ENCODE assay signal across 10 mouse cellular contexts in genomic region chr1:84885174-84885573, GRCm38 (mm10). TPM values are rescaled to one million over a fixed set of nuclear protein-coding genes. Genes with fewer than 3 reads are reported as not detected.
DNase-seq lines count a peak whose midpoint lies in the region; ATAC-seq and TF ChIP-seq lines count a peak whose summit lies in the region.
"Had no signal": no experiment of that assay in that cellular context is flagged by ENCODE, and none has a peak within 500 bp of the region (broad histone marks: within the 10 kb centered on the region; RNA-seq: fewer than 3 reads in every experiment).

No protein-coding gene starts in this region.

- H3K4me1 ChIP-seq in hindbrain, postnatal 0 days (ENCODE audit: insufficient read depth, low read length) = no peaks in the 10 kb centered on the region
- H3K4me1 ChIP-seq in hindbrain, embryonic 13.5 days (replicated peaks) = peaks cover 15% of the 10 kb centered on the region
- H3K4me1 ChIP-seq in thymus, adult 2 months (replicated peaks; ENCODE audit: control insufficient read depth, insufficient read depth, low read length) = no peaks in the 10 kb centered on the region

- H3K4me3 ChIP-seq in hindbrain, postnatal 0 days (ENCODE audit: low read length) = no peak overlapping the region
- no peak overlapping the region for H3K4me3 ChIP-seq in hindbrain, embryonic 13.5 days
- no peak overlapping the region for H3K4me3 ChIP-seq in thymus, adult 2 months (ENCODE audit: control insufficient read depth, insufficient read depth, low read length)
- H3K4me3 ChIP-seq: midbrain, embryonic 15.5 days had no signal

- H3K4me2 ChIP-seq in hindbrain, postnatal 0 days (ENCODE audit: low read depth, low read length) = no peak overlapping the region
- no peak overlapping the region for H3K4me2 ChIP-seq in hindbrain, embryonic 13.5 days
- H3K4me2 ChIP-seq: midbrain, embryonic 15.5 days had no signal

- no peak for ATAC-seq in hindbrain, postnatal 0 days
- ATAC-seq in hindbrain, embryonic 13.5 days (ENCODE audit: low FRiP score) = no peak
- ATAC-seq: midbrain, embryonic 15.5 days had no signal

- 83% methylated on average over 3 of the region's 3 CpGs for WGBS in hindbrain, postnatal 0 days
- 89% methylated on average over 3 of the region's 3 CpGs for WGBS in hindbrain, embryonic 13.5 days
- WGBS in thymus, adult 2 months = 89% methylated on average over 3 of the region's 3 CpGs

- H3K9ac ChIP-seq in hindbrain, postnatal 0 days (replicated peaks; ENCODE audit: low read length) = no peak overlapping the region
- no peak overlapping the region for H3K9ac ChIP-seq in hindbrain, embryonic 13.5 days
- H3K9ac ChIP-seq: midbrain, embryonic 15.5 days had no signal

- no peak overlapping the region for H3K27ac ChIP-seq in hindbrain, postnatal 0 days
- H3K27ac ChIP-seq in hindbrain, embryonic 13.5 days = no peak overlapping the region
- H3K27ac ChIP-seq in thymus, adult 2 months (ENCODE audit: control insufficient read depth, insufficient read depth, low read length) = no peak overlapping the region
- H3K27ac ChIP-seq: midbrain, embryonic 15.5 days had no signal

- TF ChIP-seq POLR2A in thymus, adult 2 months (IDR thresholded peaks at IDR 0.05; ENCODE audit: control insufficient read depth, extremely low read depth, insufficient read depth, low read length, poor library complexity) = no peak
- no peak for TF ChIP-seq POLR2A in brain, embryonic 14.5 days (IDR thresholded peaks at IDR 0.05; ENCODE audit: borderline replicate concordance, extremely low read depth, insufficient read depth, insufficient read length, poor library complexity, severe bottlenecking)

- H3K27me3 ChIP-seq in hindbrain, postnatal 0 days (ENCODE audit: insufficient read depth, low read length) = no peaks in the 10 kb centered on the region
- H3K27me3 ChIP-seq in hindbrain, embryonic 13.5 days = no peaks in the 10 kb centered on the region
- no peaks in the 10 kb centered on the region for H3K27me3 ChIP-seq in thymus, adult 2 months (ENCODE audit: control insufficient read depth, insufficient read depth, low read length)
- H3K27me3 ChIP-seq: midbrain, embryonic 15.5 days had no signal

- TF ChIP-seq CTCF in hindbrain, postnatal 0 days (IDR thresholded peaks at IDR 0.05; ENCODE audit: low read depth) = peak; percentile 25; the same call in 1 of the 2 replicates
- TF ChIP-seq CTCF in thymus, adult 2 months (IDR thresholded peaks at IDR 0.05; ENCODE audit: borderline replicate concordance, control insufficient read depth, extremely low read depth, insufficient read depth, low read length, poor library complexity) = no peak
- 0 out of 2 replicates have a peak, but pooled peaks have one; percentile 6 for TF ChIP-seq CTCF in brain, embryonic 14.5 days (IDR thresholded peaks at IDR 0.05; ENCODE audit: borderline replicate concordance, extremely low read depth, insufficient read depth, insufficient read length)

- DNase-seq in hindbrain, postnatal 0 days (ENCODE audit: low spot score) = no peak
- DNase-seq in thymus, adult 2 months = peak; percentile 10
- DNase-seq in thymus, postnatal 4 days = no peak
- DNase-seq in brain, embryonic 14.5 days (ENCODE audit: low read depth) = no peak
- no peak for DNase-seq in right cerebral cortex, postnatal 4 days
- DNase-seq in right cerebral cortex, adult 2 months (ENCODE audit: low spot score in 2 of 2) = no peak
- DNase-seq: heart, postnatal 4 days; retina, postnatal 1 day had no signal

- H3K9me3 ChIP-seq in hindbrain, postnatal 0 days (ENCODE audit: low read length) = no peaks in the 10 kb centered on the region
- no peaks in the 10 kb centered on the region for H3K9me3 ChIP-seq in hindbrain, embryonic 13.5 days
- H3K9me3 ChIP-seq: midbrain, embryonic 15.5 days had no signal

- H3K36me3 ChIP-seq in hindbrain, postnatal 0 days (ENCODE audit: insufficient read depth, low read length) = no peaks in the 10 kb centered on the region
- H3K36me3 ChIP-seq in hindbrain, embryonic 13.5 days = no peaks in the 10 kb centered on the region
- H3K36me3 ChIP-seq in thymus, adult 2 months (ENCODE audit: control insufficient read depth, insufficient read depth, low read length) = no peaks in the 10 kb centered on the region
- H3K36me3 ChIP-seq: midbrain, embryonic 15.5 days had no signal

RNA-seq across cellular contexts. Expression of gene Trip12, which starts 44.9 kb away (rescaled TPM):
- 82.2 and 92.8 TPM in 2 replicates for total RNA-seq in hindbrain, postnatal 0 days (2014; rRNA removed)
- polyA plus RNA-seq in hindbrain, postnatal 0 days (2015; fragmentation: Nextera tagmentation; extraction: Ambion mirVana) = 28.4 and 36.8 TPM in 2 replicates
- polyA plus RNA-seq in hindbrain, embryonic 13.5 days (2015; fragmentation: Nextera tagmentation; extraction: Ambion mirVana) = 59.9 and 66.5 TPM in 2 replicates
- 48.1 and 51.3 TPM in 2 replicates for polyA plus RNA-seq in thymus, adult 2 months (2012; rRNA removed)
- polyA plus RNA-seq in brain, embryonic 14.5 days (2012; rRNA removed) = 96.1 and 115 TPM in 2 replicates

RNA-seq across cellular contexts. Expression of gene Fbxo36, which starts 45.5 kb away (rescaled TPM):
- total RNA-seq in hindbrain, postnatal 0 days (2014; rRNA removed) = 2.8 and 3.7 TPM in 2 replicates
- polyA plus RNA-seq in hindbrain, postnatal 0 days (2015; fragmentation: Nextera tagmentation; extraction: Ambion mirVana) = 10.1 and 12.8 TPM in 2 replicates
- 8.6 and 11.3 TPM in 2 replicates for polyA plus RNA-seq in hindbrain, embryonic 13.5 days (2015; fragmentation: Nextera tagmentation; extraction: Ambion mirVana)
- polyA plus RNA-seq in thymus, adult 2 months (2012; rRNA removed) = 2.4 and 2.8 TPM in 2 replicates
- 4.0 and 4.9 TPM in 2 replicates for polyA plus RNA-seq in brain, embryonic 14.5 days (2012; rRNA removed)

RNA-seq across cellular contexts. Expression of gene Slc16a14, which starts 49.8 kb away (rescaled TPM):
- total RNA-seq in hindbrain, postnatal 0 days (2014; rRNA removed) = 15.7 and 20.3 TPM in 2 replicates
- 14.5 and 16.2 TPM in 2 replicates for polyA plus RNA-seq in hindbrain, postnatal 0 days (2015; fragmentation: Nextera tagmentation; extraction: Ambion mirVana)
- polyA plus RNA-seq in hindbrain, embryonic 13.5 days (2015; fragmentation: Nextera tagmentation; extraction: Ambion mirVana) = 14.0 and 14.6 TPM in 2 replicates
- 0.07 TPM in 1 of 2 replicates, not detected in the other for polyA plus RNA-seq in thymus, adult 2 months (2012; rRNA removed)
- polyA plus RNA-seq in brain, embryonic 14.5 days (2012; rRNA removed) = 8.8 and 10.9 TPM in 2 replicates
